Mouse (Mus musculus) ES-E14 (cell line): ENCODE data around the gene Tgm7.
A peak's percentile ranks its signal among the peaks of the same experiment; 100 is the strongest.

ENCODE experiments used
- CHD2 ChIP-seq: IDR thresholded peaks from 2 replicates; pipeline ENCODE4 v1.6.1; 2014; ENCODE audit warnings: mild to moderate bottlenecking, low read depth, low read length, inconsistent platforms
- MAFK ChIP-seq: IDR thresholded peaks from 2 replicates; pipeline ENCODE4 v1.6.1; 2014; ENCODE audit warnings: mild to moderate bottlenecking, low read depth, low read length, inconsistent platforms; ENCODE audit not compliant: insufficient read depth
- ZC3H11A ChIP-seq: IDR thresholded peaks from 2 replicates; pipeline ENCODE4 v1.6.1; 2012; ENCODE audit warnings: low read depth, mild to moderate bottlenecking, inconsistent platforms, low read length, borderline replicate concordance
- ZNF384 ChIP-seq: IDR thresholded peaks from 2 replicates; pipeline ENCODE4 v1.6.1; 2012; ENCODE audit warnings: low read depth, low read length, inconsistent platforms

DNA sequence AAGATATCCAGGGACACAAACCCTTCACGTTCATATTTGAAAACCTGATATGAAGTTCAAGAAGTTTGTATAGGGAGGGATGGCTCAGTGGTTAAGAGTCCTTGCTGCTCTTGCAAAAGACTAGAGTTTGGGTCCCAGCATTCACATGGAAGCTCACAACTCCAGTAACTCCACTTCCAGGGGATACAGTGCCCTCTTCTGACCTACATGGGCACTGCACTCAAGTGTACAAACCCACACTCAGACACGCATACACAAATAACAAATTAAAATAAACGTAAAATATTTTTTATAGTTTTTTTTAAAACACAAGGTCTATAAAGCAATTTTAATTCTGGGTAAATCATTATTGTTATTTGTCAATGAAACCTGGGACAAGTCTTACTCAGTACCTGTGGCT, 21.1 kb downstream of the Tgm7 start:
- TF ChIP-seq ZNF384: no peak
- peak; percentile 38; the same call in 1 of the 2 replicates for TF ChIP-seq ZC3H11A
- no peak for TF ChIP-seq MAFK
- TF ChIP-seq CHD2: no peak
